Mouse (Mus musculus): ENCODE measurements at regions not wholly inside any gene's neighbourhood (a gene's known extent, or its start where the extent isn't known, plus 50 kb on each side); places are given as distances from the start of the nearest gene placed in this dataset.

DNA sequence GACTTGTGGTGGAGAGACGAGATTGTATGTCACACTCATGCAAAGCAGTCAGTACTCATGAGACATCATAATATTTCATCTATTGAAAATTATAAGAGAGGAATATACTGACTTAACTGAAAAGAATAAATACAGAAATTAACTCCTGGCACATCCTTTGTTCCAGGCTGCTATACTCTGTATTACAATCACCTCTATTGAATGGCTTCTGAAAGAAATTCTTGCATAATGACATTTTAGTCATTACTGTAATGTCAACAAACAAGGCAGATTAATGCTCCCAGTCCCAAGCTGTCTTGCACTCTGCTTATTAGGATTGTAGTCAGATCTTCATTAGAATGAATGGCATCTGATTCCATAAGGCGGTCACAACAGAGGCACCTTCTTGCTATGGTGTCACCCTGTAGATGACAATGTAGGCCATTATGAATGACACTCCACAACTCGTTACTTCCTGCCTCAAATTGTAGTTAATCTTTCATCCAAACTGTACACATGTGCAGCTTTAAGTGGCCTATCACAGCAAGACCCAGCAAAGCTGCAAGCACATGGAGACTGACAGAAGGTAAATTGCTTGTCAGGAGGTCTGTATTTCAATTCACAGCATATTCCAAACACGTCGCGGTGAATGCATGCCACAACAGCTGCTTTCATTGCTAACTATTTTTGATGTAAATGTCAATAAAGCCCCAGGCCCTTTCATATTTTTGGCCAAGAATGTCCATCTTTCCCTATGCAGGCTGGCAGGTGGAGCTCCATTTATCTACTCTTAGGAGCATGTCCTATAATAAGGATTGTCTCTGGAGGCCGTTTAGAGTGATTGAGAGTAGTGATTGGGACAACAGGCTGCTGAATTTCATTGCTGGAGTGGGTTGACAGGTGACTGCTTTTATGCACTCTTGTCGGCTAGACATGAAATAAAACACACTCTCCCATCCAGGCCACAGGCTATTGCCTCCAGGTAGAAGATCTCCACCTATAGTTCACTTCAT lies 430.1 kb downstream of the Cypt12 start:
- no peaks in the 10 kb centered on the region for H3K36me3 ChIP-seq (ENCODE audit: control insufficient read depth, insufficient read depth)
- TF ChIP-seq CTCF (IDR thresholded peaks at IDR 0.05; ENCODE audit: low read depth): no peak
- no peak overlapping the region for H3K27ac ChIP-seq (ENCODE audit: low read depth, low read length)
- WGBS: 78% methylated on average over 8 of the region's 8 CpGs
- H3K9me3 ChIP-seq (ENCODE audit: control insufficient read depth): no peaks in the 10 kb centered on the region
- H3K9ac ChIP-seq (ENCODE audit: low read depth, low read length): no peak overlapping the region
- H3K27me3 ChIP-seq (replicated peaks; ENCODE audit: control insufficient read depth, insufficient read depth, low read length): no peaks in the 10 kb centered on the region
- no peak overlapping the region for H3K4me2 ChIP-seq (replicated peaks; ENCODE audit: low read depth)
- no peak overlapping the region for H3K4me3 ChIP-seq (ENCODE audit: low read depth, low read length)
- H3K4me1 ChIP-seq (replicated peaks; ENCODE audit: control insufficient read depth, insufficient read depth, low read length): no peaks in the 10 kb centered on the region
- no peak for ATAC-seq

- ATAC-seq: no peak
- no peak overlapping the region for H3K4me3 ChIP-seq (ENCODE audit: low read depth, low read length)
Observed at GRCm38 (mm10) chr3:18421886-18422575, 473.8 kb downstream of the Cypt12 start.

DNA sequence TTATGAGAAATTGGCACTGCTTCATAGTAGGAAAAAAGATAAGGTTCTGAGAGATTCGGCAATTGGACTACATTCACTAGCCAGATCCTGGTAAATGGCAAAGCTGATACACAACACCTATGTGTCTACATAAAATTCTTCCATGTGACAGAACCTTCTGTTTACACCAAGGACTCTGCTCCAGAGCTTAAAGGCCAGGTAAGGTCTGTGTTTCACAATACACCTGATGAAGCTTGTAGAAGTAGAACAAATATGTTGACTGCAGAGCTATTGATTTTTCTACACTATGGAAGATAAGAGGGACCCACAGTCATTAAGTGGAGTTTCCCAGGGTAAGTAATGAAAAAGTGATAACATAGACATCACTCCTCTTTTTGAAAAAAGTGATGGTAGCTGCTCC lies 480.7 kb downstream of the Cypt12 start:
- no peak for ATAC-seq
- WGBS: 73% methylated on average over 1 of the region's 1 CpGs
- no peak overlapping the region for H3K9ac ChIP-seq (ENCODE audit: low read depth, low read length)
- H3K9me3 ChIP-seq (ENCODE audit: control insufficient read depth): no peaks in the 10 kb centered on the region
- H3K36me3 ChIP-seq (ENCODE audit: control insufficient read depth, insufficient read depth): no peaks in the 10 kb centered on the region
- TF ChIP-seq CTCF (IDR thresholded peaks at IDR 0.05; ENCODE audit: low read depth): no peak
- H3K27ac ChIP-seq (ENCODE audit: low read depth, low read length): no peak overlapping the region
- H3K4me1 ChIP-seq (replicated peaks; ENCODE audit: control insufficient read depth, insufficient read depth, low read length): no peaks in the 10 kb centered on the region
- no peak overlapping the region for H3K4me3 ChIP-seq (ENCODE audit: low read depth, low read length)
- H3K4me2 ChIP-seq (replicated peaks; ENCODE audit: low read depth): no peak overlapping the region
- no peaks in the 10 kb centered on the region for H3K27me3 ChIP-seq (replicated peaks; ENCODE audit: control insufficient read depth, insufficient read depth, low read length)

More at GRCm38 (mm10) chr3:18421886-18422575, 473.8 kb downstream of the Cypt12 start:
- Histone ChIP-seq H3K27me3 (replicated peaks; ENCODE audit: control insufficient read depth, insufficient read depth, low read length) (no peaks in the 10 kb centered on the region), H3K36me3 (ENCODE audit: control insufficient read depth, insufficient read depth) (no peaks in the 10 kb centered on the region), H3K4me2 (replicated peaks; ENCODE audit: low read depth) (no peak overlapping the region), H3K9ac (ENCODE audit: low read depth, low read length) (no peak overlapping the region), H3K27ac (ENCODE audit: low read depth, low read length) (no peak overlapping the region), H3K9me3 (ENCODE audit: control insufficient read depth) (no peaks in the 10 kb centered on the region), H3K4me1 (replicated peaks; ENCODE audit: control insufficient read depth, insufficient read depth, low read length) (no peaks in the 10 kb centered on the region)
- TF ChIP-seq CTCF (IDR thresholded peaks at IDR 0.05; ENCODE audit: low read depth): no peak
- 68% methylated on average over 4 of the region's 4 CpGs for WGBS

DNA sequence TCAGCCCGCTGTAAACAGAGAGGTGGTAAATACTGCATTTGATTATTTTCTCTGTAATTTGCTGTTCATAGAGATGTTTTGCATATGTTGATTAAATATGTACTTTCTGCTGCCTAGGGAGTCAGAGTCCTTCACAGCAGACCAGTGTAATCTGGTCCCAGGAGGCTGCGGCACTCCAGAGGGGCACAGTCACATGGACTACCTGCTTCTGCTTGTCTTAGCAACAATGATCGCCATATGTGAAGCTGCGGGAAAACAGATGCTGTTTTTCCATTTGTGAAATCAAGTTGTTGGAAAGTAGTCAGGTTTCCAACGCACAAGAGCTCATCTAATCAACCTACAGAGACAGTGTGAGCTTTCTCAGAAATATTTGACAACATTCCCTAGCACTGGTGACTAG lies 490.6 kb downstream of the Cypt12 start:
- Histone ChIP-seq H3K36me3 (ENCODE audit: control insufficient read depth, insufficient read depth) (no peaks in the 10 kb centered on the region), H3K9me3 (ENCODE audit: control insufficient read depth) (no peaks in the 10 kb centered on the region), H3K4me3 (ENCODE audit: low read depth, low read length) (no peak overlapping the region), H3K27me3 (replicated peaks; ENCODE audit: control insufficient read depth, insufficient read depth, low read length) (no peaks in the 10 kb centered on the region), H3K27ac (ENCODE audit: low read depth, low read length) (no peak overlapping the region), H3K4me2 (replicated peaks; ENCODE audit: low read depth) (no peak overlapping the region), H3K4me1 (replicated peaks; ENCODE audit: control insufficient read depth, insufficient read depth, low read length) (no peaks in the 10 kb centered on the region), H3K9ac (ENCODE audit: low read depth, low read length) (no peak overlapping the region)
- ATAC-seq: no peak
- WGBS: 83% methylated on average over 5 of the region's 5 CpGs
- TF ChIP-seq CTCF (IDR thresholded peaks at IDR 0.05; ENCODE audit: low read depth): no peak

DNA sequence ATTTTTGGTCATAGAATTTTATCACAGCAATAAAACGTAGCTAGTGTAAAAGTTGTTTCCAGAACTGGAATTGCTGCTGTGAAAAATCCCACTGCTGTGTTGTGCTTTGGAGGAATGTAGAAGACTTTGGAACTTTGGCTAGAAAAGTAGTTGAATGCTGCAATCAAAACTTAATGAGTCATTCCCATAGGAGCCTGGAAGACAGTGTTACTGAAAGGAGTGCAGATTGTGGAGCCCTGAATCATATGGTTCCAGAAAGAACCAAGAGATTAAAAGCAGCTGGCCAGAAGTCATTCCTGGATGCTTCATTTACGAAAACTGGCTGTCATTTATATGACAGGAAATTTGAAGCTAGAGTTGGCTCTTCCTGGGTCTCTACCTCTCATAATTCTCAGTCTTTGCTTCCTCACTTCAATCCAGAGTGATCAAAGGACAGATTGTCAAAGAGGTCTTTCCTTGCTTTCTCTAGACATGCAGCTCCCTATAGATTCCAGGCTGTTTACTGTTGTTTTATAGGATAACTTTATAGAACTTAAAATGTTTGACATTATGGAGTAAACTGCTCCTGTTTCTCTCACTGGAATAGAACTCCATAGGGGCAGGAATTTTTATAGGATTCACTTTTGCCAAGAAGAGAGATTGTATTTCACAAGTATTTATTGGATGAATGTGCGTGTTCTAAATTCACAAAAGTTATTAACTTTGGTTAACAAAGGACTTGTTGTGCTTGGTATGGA lies 504.2 kb downstream of the Cypt12 start:
- no peaks in the 10 kb centered on the region for H3K27me3 ChIP-seq (replicated peaks; ENCODE audit: control insufficient read depth, insufficient read depth, low read length)
- H3K4me1 ChIP-seq (replicated peaks; ENCODE audit: control insufficient read depth, insufficient read depth, low read length): no peaks in the 10 kb centered on the region
- H3K36me3 ChIP-seq (ENCODE audit: control insufficient read depth, insufficient read depth): no peaks in the 10 kb centered on the region
- H3K9ac ChIP-seq (ENCODE audit: low read depth, low read length): no peak overlapping the region
- H3K4me2 ChIP-seq (replicated peaks; ENCODE audit: low read depth): no peak overlapping the region
- TF ChIP-seq CTCF (IDR thresholded peaks at IDR 0.05; ENCODE audit: low read depth): no peak
- H3K9me3 ChIP-seq (ENCODE audit: control insufficient read depth): no peaks in the 10 kb centered on the region
- ATAC-seq: no peak
- H3K27ac ChIP-seq (ENCODE audit: low read depth, low read length): no peak overlapping the region
- no peak overlapping the region for H3K4me3 ChIP-seq (ENCODE audit: low read depth, low read length)
- WGBS: 75% methylated on average over 3 of the region's 3 CpGs
